Mouse (Mus musculus) limb, embryonic 11.5 days (tissue): ENCODE measurements around the gene Man1a2. TPM values are rescaled to one million over a fixed set of nuclear protein-coding genes. Genes with fewer than 3 reads are reported as not detected.

Source experiments
- ATAC-seq: fragments of 200-750 bp; cut with Nextera tagmentation; 2 replicates; pipeline ENCODE4 v1.8.0; 2017; ENCODE audit warnings: low read depth; ENCODE audit not compliant: insufficient number of reproducible peaks, low FRiP score, low TSS enrichment
- DNase-seq: peaks from one replicate; pipeline ENCODE4 v3.0.0-alpha.2; 2015; ENCODE audit warnings: low spot score
- H3K27ac ChIP-seq: fragments of 300-500 bp; sonication (generic); replicated peaks from 2 replicates; pipeline ENCODE4 v1.5.1; 2014; ENCODE audit warnings: low read depth, mild to moderate bottlenecking, low read length
- H3K27me3 ChIP-seq: fragments of 300-500 bp; sonication (generic); 2 replicates; pipeline ENCODE4 v1.6.1; 2014; ENCODE audit warnings: mild to moderate bottlenecking, low read length, mixed read lengths; ENCODE audit not compliant: control insufficient read depth, insufficient read depth
- H3K36me3 ChIP-seq: fragments of 300-500 bp; sonication (generic); 2 replicates; pipeline ENCODE4 v1.6.1; 2014; ENCODE audit warnings: mild to moderate bottlenecking, low read length, moderate library complexity, mixed read lengths; ENCODE audit not compliant: control insufficient read depth, insufficient read depth
- H3K4me1 ChIP-seq: fragments of 300-500 bp; sonication (generic); 2 replicates; pipeline ENCODE4 v1.6.1; 2014; ENCODE audit warnings: low read length, mixed read lengths; ENCODE audit not compliant: control insufficient read depth, insufficient read depth
- H3K4me2 ChIP-seq: fragments of 300-500 bp; sonication (generic); 2 replicates; pipeline ENCODE4 v1.6.1; 2014; ENCODE audit warnings: low read depth, mild to moderate bottlenecking, moderate library complexity; ENCODE audit not compliant: severe bottlenecking
- H3K4me3 ChIP-seq: fragments of 300-500 bp; sonication (generic); 2 replicates; pipeline ENCODE4 v1.5.1; 2014; ENCODE audit warnings: low read depth, low read length
- H3K9ac ChIP-seq: fragments of 300-500 bp; sonication (generic); 2 replicates; pipeline ENCODE4 v1.6.1; 2014; ENCODE audit warnings: mild to moderate bottlenecking, low read length
- H3K9me3 ChIP-seq: fragments of 300-500 bp; sonication (generic); 2 replicates; pipeline ENCODE4 v1.6.1; 2016; ENCODE audit warnings: low read length; ENCODE audit not compliant: control insufficient read depth
- WGBS: fragments of 180-500 bp; shearing (Covaris S2); extraction: QIAGEN DNeasy Blood & Tissue Kit; methylation state at CpG from one replicate; pipeline ENCODE4 v1.1.7; 2014; 5-methylcytosine and 5-hydroxymethylcytosine counted together
- polyA plus RNA-seq: library from polyadenylated mRNA; unstranded; fragments of >200 nt; fragmentation: Nextera tagmentation; extraction: Ambion mirVana; gene quantifications from 2 replicates; pipeline ENCODE4 v1.2.1, GENCODE M21; 2014

Man1a2 gene
- polyA plus RNA-seq, 1 experiment from 2014 or later = 84.3 TPM

DNA sequence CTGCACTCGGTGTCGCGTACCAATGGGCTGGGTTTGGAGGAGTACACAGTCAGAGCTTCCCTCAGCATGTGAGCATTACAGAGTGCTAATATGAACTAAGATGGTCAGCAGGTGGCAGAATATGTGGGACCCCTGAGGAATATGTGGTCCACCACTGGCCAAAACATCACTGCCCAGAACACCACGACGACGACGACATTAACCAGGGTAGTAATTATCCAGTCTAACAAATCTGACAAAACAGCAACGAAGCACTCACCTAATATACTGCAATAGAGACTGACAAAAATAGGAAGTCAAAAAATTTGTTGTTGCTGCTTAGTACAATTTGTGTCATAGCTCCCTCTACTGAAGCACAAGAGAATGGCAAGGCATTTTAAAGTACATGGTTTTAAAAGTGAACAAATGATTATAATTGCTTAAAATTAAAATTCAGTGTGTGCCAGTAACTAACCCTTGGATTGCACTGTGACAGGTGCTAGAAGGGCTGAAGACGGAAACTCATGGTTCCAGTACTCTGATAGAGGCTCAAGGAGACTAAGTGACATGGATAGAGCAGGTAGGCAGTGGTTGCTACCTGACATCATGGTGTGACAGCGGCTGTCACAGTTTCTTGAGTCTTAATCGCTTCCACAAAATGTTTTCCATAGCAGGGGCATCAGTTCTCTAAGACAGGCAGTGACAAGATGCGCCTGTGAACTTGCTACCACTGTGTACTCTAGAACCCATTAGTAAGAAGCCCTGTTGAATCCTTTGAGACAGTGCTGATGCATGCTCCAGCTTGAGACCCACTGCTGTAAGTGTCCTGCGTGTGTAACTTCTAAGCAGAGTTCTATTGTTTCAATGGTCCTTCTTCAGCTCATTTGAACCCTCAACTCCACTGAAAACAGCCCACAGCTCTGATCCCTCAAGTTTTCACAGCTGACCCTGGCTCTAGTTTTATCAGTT is 116.6 kb downstream of the Man1a2 start:
- DNase-seq = no peak
- 90% methylated on average over 13 of the region's 13 CpGs for WGBS
- H3K4me1 ChIP-seq = no peaks in the 10 kb centered on the region
- no peaks in the 10 kb centered on the region for H3K9me3 ChIP-seq
- no peak overlapping the region for H3K27ac ChIP-seq
- no peak overlapping the region for H3K4me3 ChIP-seq
- H3K27me3 ChIP-seq = no peaks in the 10 kb centered on the region
- ATAC-seq = no peak
- H3K4me2 ChIP-seq = no peak overlapping the region
- peaks cover 2% of the 10 kb centered on the region; the same call in 1 of the 2 replicates for H3K36me3 ChIP-seq
- no peak overlapping the region for H3K9ac ChIP-seq

DNA sequence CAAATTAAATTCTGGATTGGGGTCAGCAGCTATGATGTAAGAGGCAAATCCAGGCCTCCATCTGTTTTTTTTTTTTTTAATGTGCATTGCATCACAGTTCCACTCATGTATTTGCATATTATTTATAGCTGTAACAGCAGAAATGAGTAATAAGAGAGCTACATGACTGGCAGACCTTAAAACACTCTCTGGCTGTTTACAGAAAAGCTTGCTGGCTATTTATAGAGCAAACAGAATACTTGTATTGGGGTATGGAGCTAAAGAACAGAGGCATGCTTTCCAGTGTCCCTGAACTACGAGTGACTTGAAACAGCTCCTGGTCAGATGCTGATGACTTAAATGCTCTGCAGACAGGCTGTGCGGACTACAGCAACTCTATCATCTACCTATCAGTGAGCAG is 121.7 kb downstream of the Man1a2 start:
- DNase-seq (no peak), ATAC-seq (no peak)
- whole genome bisulfite sequencing = 92% methylated on average over 2 of the region's 2 CpGs
- H3K36me3 ChIP-seq = peaks cover 2% of the 10 kb centered on the region; the same call in 1 of the 2 replicates
- H3K4me1 ChIP-seq = no peaks in the 10 kb centered on the region
- no peaks in the 10 kb centered on the region for H3K27me3 ChIP-seq
- H3K27ac ChIP-seq = no peak overlapping the region
- no peak overlapping the region for H3K4me3 ChIP-seq
- no peaks in the 10 kb centered on the region for H3K9me3 ChIP-seq
- no peak overlapping the region for H3K4me2 ChIP-seq
- H3K9ac ChIP-seq = no peak overlapping the region

DNA sequence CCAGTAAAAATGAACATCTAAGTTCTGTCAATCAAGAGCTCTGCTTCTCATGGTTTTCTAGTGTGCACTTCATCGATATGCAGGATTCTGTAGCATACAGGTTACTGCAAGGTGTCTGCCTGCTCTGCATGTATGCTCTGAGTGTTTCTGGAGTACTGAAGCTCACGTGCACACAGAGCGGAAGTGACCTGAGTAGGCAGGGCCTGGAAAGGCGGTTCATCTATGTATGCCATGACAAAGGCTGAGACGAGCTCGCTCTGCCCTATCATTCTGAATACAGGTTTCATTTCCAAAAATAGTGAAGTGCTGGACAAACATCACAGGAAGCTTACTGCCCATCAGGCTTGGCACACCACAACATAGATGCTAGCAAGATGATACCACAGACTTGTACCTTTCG is 122.8 kb downstream of the Man1a2 start:
- Histone ChIP-seq H3K4me3 (no peak overlapping the region), H3K27me3 (no peaks in the 10 kb centered on the region), H3K27ac (no peak overlapping the region), H3K36me3 (peaks cover under 1% of the 10 kb centered on the region; the same call in 1 of the 2 replicates), H3K4me2 (no peak overlapping the region), H3K9ac (no peak overlapping the region), H3K9me3 (no peaks in the 10 kb centered on the region), H3K4me1 (no peaks in the 10 kb centered on the region)
- DNase-seq (no peak), ATAC-seq (no peak)
- 91% methylated on average over 7 of the region's 7 CpGs for WGBS

DNA sequence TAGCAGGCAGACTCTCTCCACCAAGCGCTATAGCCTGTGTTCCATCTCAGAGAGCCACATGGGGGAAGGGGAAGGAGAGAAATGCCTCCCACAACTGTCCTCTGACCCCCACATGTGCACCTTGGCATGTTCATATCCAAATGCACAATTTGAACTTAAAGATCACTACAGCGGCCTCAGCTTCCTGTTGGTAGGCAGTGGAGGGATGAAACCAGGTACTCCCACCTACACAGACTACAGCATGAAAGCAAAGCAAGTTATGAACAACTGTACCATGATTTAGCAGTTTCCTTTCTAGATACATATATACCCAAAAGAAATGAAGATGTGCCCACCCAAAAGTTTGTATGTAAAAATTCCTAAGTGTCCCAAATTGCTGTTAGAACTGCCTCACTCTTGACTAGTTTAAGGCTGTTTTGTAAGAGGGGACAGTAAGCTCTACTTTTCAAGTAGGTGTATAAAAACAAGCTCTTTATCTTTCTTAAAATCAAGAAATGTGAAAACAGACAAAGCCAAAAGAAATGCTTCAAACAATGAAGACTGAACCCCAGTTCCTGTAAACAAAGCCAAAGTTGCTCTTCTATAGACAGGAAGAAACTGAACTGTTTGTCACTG is 123.6 kb downstream of the Man1a2 start:
- 88% methylated on average over 2 of the region's 2 CpGs for WGBS
- ATAC-seq = no peak

DNA sequence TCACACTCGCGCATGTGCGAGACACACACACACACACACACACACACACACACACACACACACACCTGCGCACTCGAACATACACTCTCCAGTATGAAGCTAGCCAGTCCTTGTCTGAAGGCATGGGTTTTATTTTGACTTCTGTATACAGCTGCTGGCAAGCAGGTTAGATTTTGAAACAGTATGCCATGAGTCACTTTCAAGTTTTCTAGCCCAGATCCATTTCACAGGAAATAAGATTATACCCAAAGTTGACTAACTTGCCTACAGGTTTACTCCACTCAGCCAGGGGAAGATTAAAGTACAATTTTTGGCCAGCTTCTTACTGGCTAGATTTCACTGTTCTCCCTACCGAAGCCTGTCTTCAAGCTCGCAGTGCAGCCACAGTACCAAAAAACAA is 125.9 kb downstream of the Man1a2 start:
- Histone ChIP-seq H3K36me3 (no peaks in the 10 kb centered on the region), H3K4me2 (no peak overlapping the region), H3K9me3 (no peaks in the 10 kb centered on the region), H3K9ac (no peak overlapping the region), H3K4me3 (no peak overlapping the region), H3K27me3 (no peaks in the 10 kb centered on the region), H3K4me1 (no peaks in the 10 kb centered on the region), H3K27ac (no peak overlapping the region)
- 98% methylated on average over 7 of the region's 7 CpGs for WGBS
- no peak for DNase-seq
- ATAC-seq = no peak

More for the DNA sequence above, 123.6 kb downstream of the Man1a2 start:
- Histone ChIP-seq H3K9ac (no peak overlapping the region), H3K9me3 (no peaks in the 10 kb centered on the region), H3K27ac (no peak overlapping the region), H3K4me3 (no peak overlapping the region), H3K4me2 (no peak overlapping the region), H3K27me3 (no peaks in the 10 kb centered on the region), H3K4me1 (no peaks in the 10 kb centered on the region), H3K36me3 (no peaks in the 10 kb centered on the region)
- DNase-seq = no peak

DNA sequence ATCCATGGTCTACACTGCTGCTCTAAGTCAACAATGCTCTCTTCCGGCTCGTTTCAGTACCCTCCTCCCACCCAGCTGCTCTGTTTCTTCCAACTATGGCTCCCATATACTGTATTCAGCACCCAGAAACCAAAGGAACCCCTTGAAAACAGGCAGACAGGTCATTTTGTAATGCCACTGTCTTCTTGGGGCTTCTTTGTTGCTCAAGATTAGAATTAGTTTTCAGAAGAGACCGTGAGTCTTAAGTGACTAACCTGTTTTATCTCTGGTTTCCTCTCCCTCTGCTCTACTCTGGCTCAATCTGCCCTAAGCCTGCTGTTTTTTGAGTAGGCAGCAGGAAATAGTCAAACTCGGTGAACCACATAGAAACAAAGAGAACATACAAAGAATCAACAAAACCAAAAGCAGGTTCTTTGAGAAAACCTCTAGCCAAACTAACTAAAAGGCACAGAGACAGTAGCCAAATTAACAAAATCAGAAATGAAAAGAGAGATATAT is 127.0 kb downstream of the Man1a2 start:
- H3K4me3 ChIP-seq = no peak overlapping the region
- no peak overlapping the region for H3K27ac ChIP-seq
- H3K27me3 ChIP-seq = no peaks in the 10 kb centered on the region
- H3K9me3 ChIP-seq = no peaks in the 10 kb centered on the region
- H3K4me1 ChIP-seq = no peaks in the 10 kb centered on the region
- WGBS = 89% methylated on average over 4 of the region's 4 CpGs
- no peak overlapping the region for H3K4me2 ChIP-seq
- no peaks in the 10 kb centered on the region for H3K36me3 ChIP-seq
- ATAC-seq (no peak), DNase-seq (no peak)
- no peak overlapping the region for H3K9ac ChIP-seq

DNA sequence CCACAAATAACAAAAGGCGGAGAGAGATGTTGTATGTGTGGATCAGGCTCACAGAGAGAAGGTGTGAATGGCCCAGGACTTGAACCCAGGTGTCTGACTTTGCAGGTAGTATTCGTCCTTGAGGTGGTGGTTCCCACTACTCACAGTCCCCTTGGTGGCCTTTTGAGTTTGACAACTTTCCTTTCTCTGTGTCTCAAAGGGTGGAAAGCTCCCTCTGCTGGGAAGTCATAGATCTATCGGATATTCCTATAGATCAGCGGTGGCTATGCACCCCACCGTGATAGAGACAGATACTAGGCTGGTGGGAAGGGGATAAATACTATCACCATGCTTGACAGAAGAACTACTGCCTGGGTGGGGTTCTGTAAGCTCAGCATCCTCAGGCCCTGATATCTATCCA is 130.5 kb downstream of the Man1a2 start:
- no peak for DNase-seq
- Histone ChIP-seq H3K36me3 (no peaks in the 10 kb centered on the region), H3K27me3 (no peaks in the 10 kb centered on the region), H3K27ac (no peak overlapping the region), H3K4me2 (no peak overlapping the region), H3K9ac (no peak overlapping the region), H3K4me1 (no peaks in the 10 kb centered on the region), H3K4me3 (no peak overlapping the region), H3K9me3 (no peaks in the 10 kb centered on the region)
- no peak for ATAC-seq
- WGBS = 44% methylated on average over 5 of the region's 5 CpGs

DNA sequence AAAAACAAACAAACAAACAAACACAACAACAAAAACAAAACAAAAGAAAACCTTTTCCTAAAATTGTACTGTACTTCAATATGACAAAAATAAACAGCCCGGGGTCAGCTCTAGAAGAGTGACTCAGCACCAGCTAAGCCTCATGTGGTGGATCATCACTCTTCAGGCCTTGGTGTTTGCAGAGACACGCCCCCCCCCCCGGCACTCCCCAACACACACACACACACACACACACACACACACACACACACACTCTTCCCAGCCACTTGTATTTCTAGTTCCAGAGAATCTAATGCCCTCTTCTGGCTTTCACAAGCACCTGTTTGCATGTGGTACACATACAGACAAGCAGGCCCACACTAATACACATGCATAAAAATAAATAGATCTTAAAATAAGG is 133.1 kb downstream of the Man1a2 start:
- no peak overlapping the region for H3K4me3 ChIP-seq
- H3K9ac ChIP-seq = no peak overlapping the region
- no peaks in the 10 kb centered on the region for H3K36me3 ChIP-seq
- no peaks in the 10 kb centered on the region for H3K9me3 ChIP-seq
- DNase-seq (no peak), ATAC-seq (no peak)
- no peaks in the 10 kb centered on the region for H3K4me1 ChIP-seq
- H3K27me3 ChIP-seq = no peaks in the 10 kb centered on the region
- H3K27ac ChIP-seq = no peak overlapping the region
- WGBS = 90% methylated on average over 3 of the region's 3 CpGs
- H3K4me2 ChIP-seq = no peak overlapping the region
